Mouse (Mus musculus): ENCODE measurements at regions not wholly inside any gene's neighbourhood (a gene's known extent, or its start where the extent isn't known, plus 50 kb on each side); places are given as distances from the start of the nearest gene placed in this dataset.

DNA sequence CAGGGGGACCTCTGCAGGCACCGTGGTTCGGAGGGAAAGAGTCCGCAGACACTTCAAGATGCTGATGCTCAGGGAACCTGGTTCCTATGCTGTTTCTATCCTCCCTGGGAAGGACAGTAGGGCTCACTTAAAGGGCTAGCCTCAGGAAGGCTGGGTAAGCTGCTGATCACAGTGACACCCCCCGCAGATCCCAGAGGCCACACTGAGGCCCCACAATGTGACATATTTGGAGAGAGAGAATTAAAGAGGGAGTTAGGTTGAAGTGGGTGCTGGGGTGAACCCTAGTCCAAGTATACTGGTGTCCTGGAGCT, 208.5 kb downstream of the Dhx35 start:
- TF ChIP-seq CTCF (IDR thresholded peaks at IDR 0.05; ENCODE audit: low read depth, low read length) (no peak), EP300 (IDR thresholded peaks at IDR 0.05; ENCODE audit: insufficient read depth, low read depth, low read length) (no peak), POLR2A (IDR thresholded peaks at IDR 0.05; ENCODE audit: insufficient read depth, low read length) (no peak)

Measured in ES-Bruce4 (cell line).